Mouse (Mus musculus): Measurements from ENCODE around the gene Psma3. TPM values are rescaled to one million over a fixed set of nuclear protein-coding genes. Genes with fewer than 3 reads are reported as not detected.

Psma3 gene
- polyA plus RNA-seq, 1 experiment from 2014 or later, result 651 TPM

DNA sequence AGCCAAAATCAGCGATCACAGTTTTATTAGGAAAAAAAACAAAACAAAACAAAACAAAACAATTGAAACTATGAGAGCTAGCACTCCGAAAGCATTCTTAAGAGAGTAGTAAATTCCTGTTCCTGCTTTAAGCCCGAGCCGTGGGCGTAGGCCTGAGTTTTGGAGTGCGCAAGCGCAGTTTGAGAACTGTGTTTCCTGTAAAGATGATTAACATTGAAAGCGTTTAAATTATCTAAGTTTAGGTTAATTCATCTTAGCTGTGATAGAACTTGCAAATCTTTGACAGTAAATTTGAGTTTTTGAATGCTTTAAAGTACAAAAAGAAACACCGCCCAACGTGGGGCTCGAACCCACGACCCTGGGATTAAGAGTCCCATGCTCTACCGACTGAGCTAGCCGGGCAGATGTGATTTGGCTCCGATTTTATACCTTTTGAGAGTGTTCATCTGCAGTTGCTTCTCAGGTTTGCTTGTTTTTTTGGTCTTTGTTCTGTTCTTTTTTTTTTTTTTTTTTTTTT lies 5.6 kb upstream of the Psma3 start:
- H3K36me3 ChIP-seq, result peaks cover 6% of the 10 kb centered on the region; the same call in 1 of the 2 replicates
- H3K9me3 ChIP-seq, result no peaks in the 10 kb centered on the region
- peak; percentile 68; the same call in 1 of the 2 replicates for ATAC-seq (ENCODE audit: borderline replicate concordance, extremely low read depth, low FRiP score, low TSS enrichment)
- H3K4me2 ChIP-seq, result peak overlapping the region; percentile 66
- no peaks in the 10 kb centered on the region for H3K27me3 ChIP-seq
- peak overlapping the region; percentile 97 for H3K27ac ChIP-seq
- peaks cover 12% of the 10 kb centered on the region; the same call in 1 of the 2 replicates for H3K4me1 ChIP-seq
- WGBS, result under 1% methylated on average over 15 of the region's 15 CpGs
- H3K4me3 ChIP-seq, result peak overlapping the region; percentile 65
- H3K9ac ChIP-seq, result peak overlapping the region; percentile 67; the same call in 1 of the 2 replicates

DNA sequence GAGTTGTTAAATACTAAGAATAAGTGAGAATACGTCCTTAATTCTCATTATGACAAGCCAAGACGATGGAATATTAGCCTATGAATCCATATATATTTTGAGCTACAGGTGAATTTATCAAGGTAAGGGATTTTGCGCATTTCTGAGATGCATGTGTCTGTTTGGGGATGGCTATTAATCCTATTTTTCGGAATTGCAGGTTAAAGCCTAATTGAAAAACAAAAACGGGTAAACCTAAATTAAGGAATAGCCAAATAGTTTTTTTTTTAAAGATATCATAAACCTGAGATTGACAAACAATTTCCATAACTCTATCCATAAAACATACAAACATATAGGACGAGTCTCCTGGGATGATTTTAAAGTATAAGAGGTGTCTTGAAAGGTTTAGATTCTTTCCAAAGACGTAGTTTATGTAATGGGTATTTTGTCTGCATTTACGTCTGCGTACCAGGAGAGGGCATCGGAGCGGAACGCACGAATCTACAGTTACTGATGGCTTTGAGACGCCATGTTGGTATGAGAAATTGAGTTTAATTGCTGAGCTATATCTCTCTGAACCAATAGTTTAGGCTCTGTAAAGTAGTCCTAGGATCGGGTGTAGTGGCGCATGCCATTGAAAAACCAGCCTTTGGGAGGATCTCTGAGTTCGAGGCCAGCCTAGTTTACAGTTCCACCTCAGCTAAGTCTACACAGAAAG lies 4.8 kb upstream of the Psma3 start:
- peak overlapping the region; percentile 56 for H3K4me2 ChIP-seq
- no peaks in the 10 kb centered on the region for H3K9me3 ChIP-seq
- peak overlapping the region; percentile 61; the same call in 1 of the 2 replicates for H3K27ac ChIP-seq
- H3K4me3 ChIP-seq, result peak overlapping the region; percentile 41
- peaks cover 12% of the 10 kb centered on the region; the same call in 1 of the 2 replicates for H3K4me1 ChIP-seq
- no peaks in the 10 kb centered on the region for H3K27me3 ChIP-seq
- no peak overlapping the region for H3K9ac ChIP-seq
- WGBS, result 5% methylated on average over 17 of the region's 17 CpGs
- ATAC-seq (ENCODE audit: borderline replicate concordance, extremely low read depth, low FRiP score, low TSS enrichment), result no peak
- 0 out of 2 replicates have a peak, but pooled peaks cover under 1% of the 10 kb centered on the region for H3K36me3 ChIP-seq

DNA sequence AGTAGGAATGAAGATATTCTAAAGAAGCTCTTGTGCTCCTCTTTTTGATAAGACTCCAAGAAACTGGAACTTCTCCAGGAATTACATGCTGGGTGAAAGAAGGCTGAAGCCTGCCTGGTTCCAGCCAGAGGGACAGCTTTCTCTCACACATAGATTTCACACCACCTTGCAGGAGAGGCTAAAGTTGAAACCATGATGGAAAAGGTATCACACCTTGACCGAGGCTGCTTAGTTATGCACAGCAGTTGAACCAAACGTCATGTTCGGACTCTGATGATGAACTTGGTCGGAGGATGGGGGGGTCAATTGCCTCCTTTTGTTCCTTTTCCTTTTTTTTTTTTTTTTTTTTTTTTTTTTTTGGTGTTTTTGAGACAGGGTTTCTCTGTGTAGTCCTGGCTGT lies 590 bp upstream of the Psma3 start:
- ATAC-seq (ENCODE audit: borderline replicate concordance, extremely low read depth, low FRiP score, low TSS enrichment), result no peak
- no peak overlapping the region for H3K27ac ChIP-seq

DNA sequence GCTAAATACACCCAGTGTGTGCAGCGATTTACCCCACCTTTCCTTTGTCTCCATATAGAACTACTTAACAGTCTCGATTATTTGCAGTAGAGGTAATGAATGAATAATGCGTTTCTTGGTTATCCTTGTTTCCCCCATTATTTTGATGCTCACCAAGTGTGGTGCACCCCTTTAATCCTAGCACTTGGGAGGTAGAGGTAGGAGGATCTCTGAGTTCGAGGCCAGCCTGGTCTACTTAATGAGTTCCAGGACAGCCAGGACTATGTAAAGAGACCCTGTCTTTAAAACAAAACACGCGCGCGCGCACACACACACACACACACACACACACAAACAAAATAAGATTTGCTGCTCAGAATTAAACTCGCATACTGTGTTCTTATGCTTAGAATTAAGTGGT lies 985 bp downstream of the Psma3 start:
- Histone ChIP-seq H3K9ac (peak overlapping the region; percentile 84), H3K4me1 (peaks cover 16% of the 10 kb centered on the region), H3K27ac (peak overlapping the region; percentile 97), H3K36me3 (peaks cover 18% of the 10 kb centered on the region), H3K9me3 (no peaks in the 10 kb centered on the region), H3K27me3 (no peaks in the 10 kb centered on the region), H3K4me2 (peak overlapping the region; percentile 64), H3K4me3 (peak overlapping the region; percentile 83)
- 26% methylated on average over 10 of the region's 10 CpGs for WGBS
- ATAC-seq (ENCODE audit: borderline replicate concordance, extremely low read depth, low FRiP score, low TSS enrichment), result no peak

More for the DNA sequence above, 590 bp upstream of the Psma3 start:
- peak overlapping the region; percentile 46 for H3K4me2 ChIP-seq
- H3K36me3 ChIP-seq, result peaks cover 5% of the 10 kb centered on the region; the same call in 1 of the 2 replicates
- H3K4me3 ChIP-seq, result peak overlapping the region; percentile 83; the same call in 1 of the 2 replicates
- H3K9ac ChIP-seq, result no peak overlapping the region
- H3K4me1 ChIP-seq, result peaks cover 16% of the 10 kb centered on the region
- 80% methylated on average over 4 of the region's 4 CpGs for WGBS
- H3K27me3 ChIP-seq, result no peaks in the 10 kb centered on the region
- no peaks in the 10 kb centered on the region for H3K9me3 ChIP-seq

DNA sequence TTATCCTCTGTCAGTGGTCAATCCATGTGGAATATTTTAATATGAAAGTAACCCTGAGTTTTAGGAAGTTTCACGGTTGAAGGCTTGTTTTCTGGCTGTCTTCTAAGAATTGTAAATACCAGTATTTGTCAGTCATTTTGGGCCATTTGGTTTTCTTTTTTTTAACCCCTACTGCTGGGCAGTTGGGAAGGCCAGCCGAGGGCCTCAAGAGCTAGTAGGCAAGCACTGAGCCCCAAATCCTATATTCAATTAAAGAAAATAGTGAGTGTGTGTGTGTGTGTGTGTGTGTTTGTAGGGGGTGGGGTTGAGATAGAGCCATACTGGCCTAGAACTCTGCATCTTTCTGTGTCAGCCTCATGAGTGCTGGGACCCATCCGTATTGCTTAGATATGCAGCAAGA lies 1.5 kb downstream of the Psma3 start:
- Histone ChIP-seq H3K9me3 (no peaks in the 10 kb centered on the region), H3K27me3 (no peaks in the 10 kb centered on the region), H3K4me2 (peak overlapping the region; percentile 64), H3K27ac (no peak overlapping the region), H3K9ac (peak overlapping the region; percentile 84; the same call in 1 of the 2 replicates), H3K4me3 (peak overlapping the region; percentile 83), H3K4me1 (peaks cover 16% of the 10 kb centered on the region), H3K36me3 (peaks cover 18% of the 10 kb centered on the region)
- no peak for ATAC-seq (ENCODE audit: borderline replicate concordance, extremely low read depth, low FRiP score, low TSS enrichment)
- WGBS, result 59% methylated on average over 3 of the region's 3 CpGs

DNA sequence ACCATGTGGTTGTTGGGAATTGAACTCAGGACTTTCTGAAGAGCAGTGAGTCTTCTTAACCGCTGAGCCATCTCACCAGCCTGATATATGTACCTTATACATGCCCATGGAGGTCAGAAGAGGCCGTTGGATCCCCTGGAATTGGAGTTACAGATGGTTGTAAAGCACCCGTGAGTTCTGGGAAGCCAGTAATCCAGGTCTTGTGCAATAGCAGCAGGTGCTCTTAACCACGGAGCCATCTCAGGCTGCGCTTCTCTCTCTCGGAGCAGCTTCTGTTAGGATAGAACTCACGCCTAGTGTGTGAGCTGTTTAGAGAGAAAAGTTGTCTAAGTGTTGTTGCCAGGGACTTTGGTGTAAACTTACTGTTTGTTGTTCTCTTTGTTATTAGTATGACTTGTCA lies 3.9 kb downstream of the Psma3 start:
- H3K27me3 ChIP-seq, result no peaks in the 10 kb centered on the region
- no peak overlapping the region for H3K4me2 ChIP-seq
- H3K4me3 ChIP-seq, result no peak overlapping the region
- ATAC-seq (ENCODE audit: borderline replicate concordance, extremely low read depth, low FRiP score, low TSS enrichment), result no peak
- 85% methylated on average over 7 of the region's 7 CpGs for WGBS
- no peaks in the 10 kb centered on the region for H3K9me3 ChIP-seq
- H3K9ac ChIP-seq, result no peak overlapping the region
- peaks cover 24% of the 10 kb centered on the region for H3K36me3 ChIP-seq
- peaks cover 16% of the 10 kb centered on the region for H3K4me1 ChIP-seq
- H3K27ac ChIP-seq, result no peak overlapping the region

DNA sequence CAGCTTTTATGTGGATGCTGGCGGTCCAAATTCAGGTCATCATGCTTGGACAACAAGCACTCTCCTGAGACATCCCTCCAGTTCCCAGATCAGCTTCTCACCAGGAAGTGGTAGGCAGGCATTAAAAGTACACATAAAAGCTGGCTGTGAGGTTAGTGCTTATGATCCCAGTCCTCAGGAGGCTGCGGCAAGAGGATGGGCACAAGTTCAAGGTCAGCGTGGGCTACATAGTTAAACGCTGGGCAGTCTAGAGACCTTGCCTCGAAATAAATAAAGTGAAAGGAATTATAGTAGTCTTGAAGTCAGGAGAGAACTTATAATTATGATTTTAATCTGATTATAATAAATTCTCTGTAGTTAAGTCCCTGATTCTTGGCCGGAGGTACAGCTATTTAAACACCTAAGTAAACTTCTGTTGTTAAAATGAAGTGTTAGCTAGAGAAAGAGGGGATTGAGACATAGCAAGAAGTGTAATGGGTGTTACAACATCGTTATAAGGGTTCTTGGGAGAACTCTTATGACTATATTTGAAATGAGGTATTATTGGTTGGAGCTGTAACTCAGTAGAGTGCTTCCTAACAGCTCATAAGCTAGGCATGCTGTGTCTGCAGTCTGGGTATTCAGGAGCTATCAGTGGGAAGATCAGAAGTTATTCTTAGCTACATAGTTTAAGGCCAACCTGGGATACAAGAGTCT lies 10.6 kb downstream of the Psma3 start:
- H3K27ac ChIP-seq, result no peak overlapping the region
- no peaks in the 10 kb centered on the region for H3K27me3 ChIP-seq
- 87% methylated on average over 7 of the region's 7 CpGs for WGBS
- no peaks in the 10 kb centered on the region for H3K4me1 ChIP-seq
- H3K4me2 ChIP-seq, result no peak overlapping the region
- H3K9me3 ChIP-seq, result no peaks in the 10 kb centered on the region
- H3K4me3 ChIP-seq, result no peak overlapping the region
- peaks cover 62% of the 10 kb centered on the region for H3K36me3 ChIP-seq
- ATAC-seq (ENCODE audit: borderline replicate concordance, extremely low read depth, low FRiP score, low TSS enrichment), result no peak
- no peak overlapping the region for H3K9ac ChIP-seq

DNA sequence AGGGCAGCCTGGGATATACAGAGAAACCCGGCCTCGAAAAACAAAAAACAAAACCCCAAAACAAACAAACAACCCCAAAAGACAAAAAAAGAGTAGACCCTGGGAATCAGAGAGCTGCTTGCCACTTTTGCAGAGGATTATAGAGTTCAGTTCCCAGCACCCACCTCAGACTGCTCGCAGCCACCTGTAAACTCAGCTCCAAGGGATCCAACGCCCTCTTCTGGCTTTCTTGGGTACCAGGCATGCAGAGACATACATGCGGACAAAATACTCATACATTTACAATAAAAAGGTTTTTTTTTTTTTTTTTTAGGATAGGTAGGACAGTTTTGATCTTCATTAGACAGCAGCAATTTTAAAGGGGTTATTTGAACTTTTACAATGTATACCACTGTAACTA lies 22.8 kb downstream of the Psma3 start:
- peaks cover 45% of the 10 kb centered on the region for H3K36me3 ChIP-seq
- 94% methylated on average over 5 of the region's 5 CpGs for WGBS
- H3K4me2 ChIP-seq, result no peak overlapping the region
- H3K4me3 ChIP-seq, result no peak overlapping the region
- H3K27me3 ChIP-seq, result no peaks in the 10 kb centered on the region
- peaks cover 13% of the 10 kb centered on the region for H3K4me1 ChIP-seq
- no peak overlapping the region for H3K9ac ChIP-seq
- no peak overlapping the region for H3K27ac ChIP-seq
- no peak for ATAC-seq (ENCODE audit: borderline replicate concordance, extremely low read depth, low FRiP score, low TSS enrichment)
- H3K9me3 ChIP-seq, result no peaks in the 10 kb centered on the region

DNA sequence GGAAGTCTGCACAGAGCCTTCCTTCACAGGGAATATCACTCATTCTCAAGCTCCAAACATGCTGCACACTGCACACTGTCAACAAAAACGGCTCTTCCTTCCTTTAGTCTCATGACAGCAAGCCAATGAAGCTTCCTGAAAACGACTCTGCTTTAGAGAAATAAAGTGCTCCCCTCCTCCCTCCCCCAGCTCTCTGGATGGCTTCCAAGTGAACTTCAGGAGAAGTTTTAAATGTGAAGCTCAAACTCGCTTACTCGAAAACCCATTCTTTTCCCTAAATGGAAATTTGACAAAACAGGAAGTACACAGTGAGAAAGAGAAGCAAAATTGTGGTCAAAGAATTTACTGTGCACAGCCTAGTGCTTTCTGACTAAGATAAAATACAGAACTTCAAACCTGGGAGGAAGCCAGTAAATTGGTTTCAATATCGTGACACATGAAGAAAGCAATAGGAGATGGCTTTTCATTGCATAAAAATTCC lies 25.0 kb downstream of the Psma3 start:
- peak overlapping the region; percentile 77 for H3K27ac ChIP-seq
- WGBS, result 23% methylated on average over 5 of the region's 5 CpGs
- no peak overlapping the region for H3K9ac ChIP-seq
- peaks cover 13% of the 10 kb centered on the region for H3K4me1 ChIP-seq
- peak; percentile 65; the same call in 1 of the 2 replicates for ATAC-seq (ENCODE audit: borderline replicate concordance, extremely low read depth, low FRiP score, low TSS enrichment)
- no peaks in the 10 kb centered on the region for H3K9me3 ChIP-seq
- H3K27me3 ChIP-seq, result no peaks in the 10 kb centered on the region
- peak overlapping the region; percentile 35 for H3K4me2 ChIP-seq
- peaks cover 42% of the 10 kb centered on the region for H3K36me3 ChIP-seq
- H3K4me3 ChIP-seq, result no peak overlapping the region; the same call in 1 of the 2 replicates

DNA sequence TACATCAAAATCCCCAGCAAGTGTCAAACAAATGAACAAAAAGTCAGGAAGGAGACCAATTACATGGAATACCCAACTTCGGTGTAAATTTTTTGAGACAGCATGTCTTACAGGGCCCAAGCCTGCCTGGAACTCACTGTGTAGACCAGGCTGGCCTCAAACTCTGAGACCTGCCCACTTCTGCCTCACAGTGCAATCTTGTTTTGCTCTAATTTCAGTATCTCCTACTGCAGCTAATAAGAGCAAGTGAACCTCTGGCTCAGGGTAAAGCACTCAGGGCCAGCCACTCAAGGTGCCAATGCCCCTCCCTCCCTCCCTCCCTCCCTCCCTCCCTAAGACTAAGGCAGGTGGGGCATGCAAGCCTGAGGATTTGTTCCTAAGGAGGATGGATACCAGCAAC lies 25.9 kb downstream of the Psma3 start:
- H3K9ac ChIP-seq, result no peak overlapping the region
- H3K9me3 ChIP-seq, result no peaks in the 10 kb centered on the region
- H3K4me2 ChIP-seq, result no peak overlapping the region
- 94% methylated on average over 1 of the region's 1 CpGs for WGBS
- H3K4me1 ChIP-seq, result peaks cover 13% of the 10 kb centered on the region
- H3K36me3 ChIP-seq, result peaks cover 43% of the 10 kb centered on the region
- H3K4me3 ChIP-seq, result no peak overlapping the region
- no peaks in the 10 kb centered on the region for H3K27me3 ChIP-seq
- ATAC-seq (ENCODE audit: borderline replicate concordance, extremely low read depth, low FRiP score, low TSS enrichment), result no peak
- 0 out of 2 replicates have a peak overlapping the region, but pooled peaks have one; percentile 77 for H3K27ac ChIP-seq

DNA sequence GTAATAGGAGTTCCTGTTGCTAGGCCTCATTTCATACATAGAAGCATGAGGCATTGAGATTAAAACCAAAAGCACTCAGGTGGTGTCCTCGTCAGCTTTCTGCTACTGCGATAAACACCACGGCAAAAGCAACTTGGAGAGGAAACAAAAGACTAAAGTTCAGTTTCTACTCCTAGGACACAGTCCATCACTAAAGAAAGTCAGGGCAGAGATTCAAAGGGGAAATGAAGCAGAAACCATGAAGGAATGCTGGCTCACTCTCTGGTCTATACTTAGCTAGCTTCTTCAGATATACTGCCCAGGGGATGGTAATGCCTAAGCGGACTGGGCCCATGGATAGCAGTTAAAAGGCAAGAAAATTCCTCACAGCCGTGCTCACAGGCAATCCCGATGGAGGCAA lies 27.0 kb downstream of the Psma3 start:
- Histone ChIP-seq H3K36me3 (peaks cover 43% of the 10 kb centered on the region), H3K9me3 (no peaks in the 10 kb centered on the region), H3K9ac (no peak overlapping the region), H3K4me3 (no peak overlapping the region), H3K27ac (no peak overlapping the region), H3K4me1 (peaks cover 13% of the 10 kb centered on the region), H3K27me3 (no peaks in the 10 kb centered on the region), H3K4me2 (no peak overlapping the region)
- no peak for ATAC-seq (ENCODE audit: borderline replicate concordance, extremely low read depth, low FRiP score, low TSS enrichment)
- WGBS, result 83% methylated on average over 6 of the region's 6 CpGs
